Mouse (Mus musculus) kidney, adult 2 months (tissue): Measurements from ENCODE around the gene Rgs14.

Experiments used
- CTCF ChIP-seq: fragments of 200-500 bp; conservative IDR thresholded peaks from 2 replicates; pipeline ENCODE4 v1.5.1; 2011; ENCODE audit warnings: low read depth, mild to moderate bottlenecking, control low read depth, low read length, moderate library complexity, mixed read lengths; ENCODE audit not compliant: insufficient read depth, insufficient read length
- POLR2A ChIP-seq: fragments of 200-500 bp; IDR thresholded peaks from one replicate; pipeline ENCODE4 v1.6.1; 2011; ENCODE audit warnings: low read depth, low read length, control low read depth

- TF ChIP-seq CTCF = no peak
- no peak for TF ChIP-seq POLR2A
Observed at GRCm38 (mm10) chr13:55329109-55329682, 40.3 kb upstream of the Rgs14 start.
